Mouse (Mus musculus) frontal cortex, postnatal 36 days (tissue): ENCODE data around the gene 2310034G01Rik.

Experiments
- DNase-seq, 2 experiments: peaks; one replicate each; pipeline ENCODE4 v3.0.0; 2022; ENCODE audit warnings: low spot score in 2 of 2

2310034G01Rik gene

GRCm38 (mm10) chr19:46358381-46358780, 8.3 kb upstream of the 2310034G01Rik start:
- DNase-seq: no peak

DNA sequence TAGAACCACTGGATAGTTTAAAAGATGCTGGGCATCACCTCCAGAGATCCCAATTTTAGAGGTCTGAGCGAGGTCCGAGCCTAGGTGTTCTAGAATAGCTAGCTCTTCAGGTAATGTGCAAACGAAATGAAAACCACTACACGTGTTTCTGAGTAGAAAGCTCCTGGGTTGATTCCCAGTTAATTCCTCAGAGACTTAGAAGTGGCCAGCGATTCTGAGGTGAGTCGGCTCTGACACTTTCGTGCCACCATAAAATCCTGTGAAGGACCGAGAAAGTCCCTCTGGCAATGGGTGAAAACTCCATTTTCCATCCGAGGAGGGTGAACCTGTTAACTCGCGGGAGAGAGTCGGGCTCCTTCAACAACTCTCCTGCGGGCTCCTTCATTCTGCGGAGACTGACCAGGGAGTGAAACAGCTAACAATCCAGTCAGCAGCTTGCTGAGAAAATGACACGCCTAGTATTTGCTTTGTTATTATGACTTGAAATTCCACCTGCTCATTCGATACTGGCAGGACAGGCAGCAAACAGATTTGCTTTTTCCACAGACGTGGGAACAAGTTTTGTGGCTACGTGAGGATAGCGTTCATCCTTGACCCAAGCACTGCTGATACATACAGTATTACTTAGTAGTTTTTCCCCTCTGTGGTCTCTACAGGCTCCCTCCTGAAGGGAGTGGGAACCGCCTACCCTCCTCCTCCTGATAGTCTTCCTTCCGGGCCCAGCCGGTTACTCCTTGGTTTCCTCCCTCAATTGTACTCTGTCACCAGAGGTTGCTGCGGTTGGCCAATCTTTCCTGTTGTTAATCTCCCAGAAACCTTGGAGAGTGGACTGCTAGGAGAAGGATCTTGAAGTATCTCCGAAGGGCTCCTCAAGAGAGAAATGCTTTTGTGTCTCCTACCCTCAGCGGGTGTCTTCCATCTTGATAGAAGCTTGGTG, 7.5 kb upstream of the 2310034G01Rik start:
- DNase-seq: no peak

GRCm38 (mm10) chr19:46356701-46357138, 6.6 kb upstream of the 2310034G01Rik start:
- peak; percentile 90 to 91 for DNase-seq

DNA sequence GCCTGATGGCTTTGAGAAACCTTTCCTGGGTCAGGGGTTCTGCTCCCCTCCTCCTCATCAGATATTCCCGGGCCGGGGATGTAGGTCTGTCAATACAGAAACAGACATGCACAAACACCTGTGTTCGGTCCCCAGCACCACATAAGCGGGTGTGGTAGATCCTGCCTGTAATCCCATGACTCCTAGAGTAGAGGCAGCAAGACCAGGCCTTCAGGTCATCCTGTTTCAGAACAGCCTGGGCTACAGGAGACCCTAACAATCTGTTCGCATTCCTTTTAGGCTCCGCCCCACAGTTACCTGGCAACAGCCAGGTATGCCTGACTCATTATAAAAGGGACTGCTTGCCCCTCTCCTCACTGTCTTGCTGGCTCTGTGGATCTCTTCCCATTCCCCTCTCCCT, 552 bp downstream of the 2310034G01Rik start:
- no peak for DNase-seq

DNA sequence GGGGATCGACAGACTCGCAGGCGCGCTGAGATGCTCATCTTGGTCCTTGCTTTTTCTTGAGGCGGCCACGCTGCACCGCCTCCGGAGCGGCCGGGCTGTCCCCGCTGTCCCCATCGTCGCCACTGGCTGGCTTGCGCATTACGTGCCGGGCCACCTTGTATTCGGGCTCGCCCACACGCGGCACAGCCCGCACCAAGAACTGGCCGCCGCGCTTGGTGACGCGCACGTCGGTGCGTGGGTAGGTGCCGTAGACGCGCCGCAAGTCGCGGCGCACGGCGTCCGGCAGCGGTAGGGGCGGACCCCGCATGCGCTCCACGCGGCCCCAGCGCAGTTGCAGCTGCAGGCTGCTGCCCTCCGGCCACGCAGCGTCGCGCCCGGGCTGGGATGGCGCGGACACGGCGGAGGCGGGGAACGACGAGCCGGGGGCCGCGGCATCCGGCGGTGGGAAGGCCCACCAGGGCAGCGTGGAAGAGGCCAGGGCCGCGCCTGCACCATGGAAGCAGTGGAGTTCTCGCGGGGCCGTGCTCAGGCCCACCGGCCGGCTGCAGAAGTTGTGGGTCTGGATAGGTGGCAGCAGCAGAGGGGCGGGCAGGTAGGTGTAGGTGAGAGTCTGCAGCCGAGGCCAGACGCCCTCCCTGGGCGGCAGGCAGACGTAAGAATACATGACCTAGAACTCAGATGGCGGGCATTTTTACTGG, 1.2 kb downstream of the 2310034G01Rik start:
- peak; percentile 90 to 95 for DNase-seq

- peak in 1 of 2 experiments; percentile 39 for DNase-seq
Observed at GRCm38 (mm10) chr19:46347936-46348668, 2.0 kb downstream of the 2310034G01Rik start.

- no peak for DNase-seq
Observed at GRCm38 (mm10) chr19:46347146-46347545, 3.0 kb downstream of the 2310034G01Rik start.

DNA sequence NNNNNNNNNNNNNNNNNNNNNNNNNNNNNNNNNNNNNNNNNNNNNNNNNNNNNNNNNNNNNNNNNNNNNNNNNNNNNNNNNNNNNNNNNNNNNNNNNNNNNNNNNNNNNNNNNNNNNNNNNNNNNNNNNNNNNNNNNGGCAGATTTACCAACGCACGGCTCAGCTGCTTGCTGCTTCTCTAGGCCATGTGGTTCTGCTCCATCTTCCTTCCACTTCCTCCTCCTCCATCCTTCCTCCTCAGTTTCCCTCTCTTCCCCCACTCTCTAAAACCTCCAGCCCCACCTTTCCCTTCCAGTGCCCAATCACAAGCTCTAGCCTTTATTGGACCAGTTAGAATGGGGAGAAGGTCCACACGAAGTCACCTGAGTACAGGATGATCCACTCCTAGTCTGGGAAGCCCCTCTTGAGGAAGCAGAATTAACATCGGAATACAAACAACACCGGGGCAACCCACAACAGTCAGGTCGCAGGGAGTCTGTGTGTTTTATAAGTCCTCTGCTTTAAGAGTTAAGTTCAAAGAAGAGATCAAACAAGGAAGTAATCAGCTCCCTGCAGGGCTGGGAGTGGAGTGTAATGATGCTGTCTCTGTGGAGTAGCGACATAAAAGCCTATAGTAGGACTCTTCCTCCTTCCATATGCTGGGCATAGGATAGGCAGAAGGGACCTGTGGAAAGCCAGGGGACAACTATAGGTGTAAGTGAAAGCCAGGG, 5.2 kb downstream of the 2310034G01Rik start:
- no peak for DNase-seq

- DNase-seq: peak in 1 of 2 experiments; percentile 54
Observed at GRCm38 (mm10) chr19:46339287-46339971, 10.7 kb downstream of the 2310034G01Rik start.

DNA sequence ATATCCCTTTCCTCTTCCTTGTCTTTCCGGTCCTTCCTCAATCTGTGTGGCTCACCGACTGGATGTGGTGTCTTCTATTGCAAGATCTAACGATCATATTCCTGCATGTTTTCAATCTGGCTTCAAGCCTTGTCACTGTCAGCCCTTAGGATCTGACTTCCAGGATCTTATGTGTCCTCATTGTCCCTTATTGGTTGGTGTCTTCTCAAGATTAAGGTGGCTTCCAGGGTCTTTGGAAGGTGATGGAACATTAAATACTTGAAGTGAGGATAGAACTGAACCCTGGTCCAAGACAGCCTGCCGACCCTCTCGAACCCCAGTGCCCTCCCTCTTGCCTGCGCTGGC, 11.2 kb downstream of the 2310034G01Rik start:
- DNase-seq: no peak

GRCm38 (mm10) chr19:46338331-46338936, 11.7 kb downstream of the 2310034G01Rik start, which contains the start of gene Cuedc2:
TSS of gene Cuedc2 (minus strand) at chr19:46338702.
- DNase-seq: peak; percentile 98 to 99

DNA sequence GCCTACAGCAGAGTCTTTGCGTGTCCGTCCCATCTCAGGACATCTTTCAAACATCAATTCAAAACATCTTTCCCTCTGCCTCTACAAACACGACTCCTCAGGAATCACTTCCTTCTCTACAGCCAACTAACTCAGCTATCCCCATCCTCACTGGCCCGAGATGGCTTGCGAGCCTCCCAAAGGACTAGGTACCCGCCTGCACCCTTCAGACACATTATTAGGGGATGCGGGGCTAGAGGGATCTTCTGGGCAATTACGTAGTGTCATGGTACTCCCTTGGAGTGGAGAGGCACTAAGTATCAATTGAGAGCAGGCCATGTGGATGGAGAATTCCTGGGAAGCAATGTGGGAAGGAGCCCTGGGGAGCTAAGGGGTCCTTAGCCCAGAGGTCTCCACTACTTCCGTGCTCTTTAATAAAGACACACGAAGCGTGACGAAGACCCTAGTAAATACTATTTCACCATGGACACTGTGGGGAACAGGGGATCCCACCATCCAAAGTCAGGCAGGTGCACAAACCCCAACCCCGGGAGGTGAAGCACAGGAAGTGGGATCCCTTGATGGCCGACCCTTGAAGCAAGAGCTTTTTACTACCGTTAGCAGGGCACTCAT, 12.3 kb downstream of the 2310034G01Rik start:
- DNase-seq: no peak

- no peak for DNase-seq
Observed at GRCm38 (mm10) chr19:46333906-46334305, 16.2 kb downstream of the 2310034G01Rik start.

- peak in 1 of 2 experiments; percentile 30 for DNase-seq
Observed at GRCm38 (mm10) chr19:46332721-46333339, 17.3 kb downstream of the 2310034G01Rik start.

- no peak for DNase-seq
Observed at GRCm38 (mm10) chr19:46331936-46332335, 18.2 kb downstream of the 2310034G01Rik start.

- DNase-seq: no peak
Observed at GRCm38 (mm10) chr19:46331326-46331725, 18.8 kb downstream of the 2310034G01Rik start.

DNA sequence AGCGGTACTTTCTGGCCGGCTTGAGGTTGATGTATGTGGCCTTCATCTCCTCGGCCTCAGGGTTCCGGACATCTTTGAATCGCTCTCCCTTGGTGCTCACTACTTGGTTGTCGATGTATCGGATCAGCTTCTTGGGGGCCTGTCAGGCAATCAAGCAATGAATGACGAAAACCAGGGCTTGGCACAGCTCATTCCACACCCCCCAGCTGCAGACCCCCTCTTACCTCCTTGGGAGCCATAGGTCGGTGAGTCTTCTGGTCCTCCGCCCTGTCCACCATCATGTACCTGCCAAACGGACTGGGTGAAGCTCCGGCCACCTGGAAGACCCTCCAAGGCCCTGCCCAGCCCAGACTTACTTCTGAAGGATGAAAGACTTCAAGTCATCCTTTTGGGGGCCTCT, 19.4 kb downstream of the 2310034G01Rik start:
- DNase-seq: no peak

DNA sequence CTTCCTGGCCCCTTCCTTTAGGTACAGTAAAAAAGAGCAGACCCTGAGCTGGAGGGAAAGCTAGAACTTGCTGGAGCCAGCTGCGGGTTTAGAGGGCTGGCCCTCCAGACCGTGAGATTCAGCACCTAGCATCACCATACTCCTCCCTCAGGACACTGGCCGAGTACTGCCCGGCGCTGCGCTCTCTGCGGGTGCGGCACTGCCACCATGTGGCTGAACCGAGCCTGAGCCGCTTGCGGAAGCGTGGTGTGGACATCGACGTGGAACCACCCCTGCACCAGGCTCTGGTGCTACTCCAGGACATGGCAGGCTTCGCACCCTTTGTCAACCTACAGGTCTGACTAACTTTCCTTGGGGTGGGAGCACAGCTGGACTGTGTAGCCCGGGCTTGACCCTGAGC, 20.2 kb downstream of the 2310034G01Rik start:
- DNase-seq: peak; percentile 79 to 83

GRCm38 (mm10) chr19:46329031-46329641, 21.0 kb downstream of the 2310034G01Rik start:
- DNase-seq: peak in 1 of 2 experiments; percentile 39
